Mouse (Mus musculus) cerebellum, adult 11-12 months (tissue): ENCODE results near the gene Hivep2.

ENCODE experiments used
- DNase-seq: peaks from one replicate; pipeline ENCODE4 v3.0.0; 2022

The Hivep2 gene

GRCm38 (mm10) chr10:13973563-13974179 is 7.8 kb downstream of the Hivep2 start:
- DNase-seq: peak; percentile 35

- no peak for DNase-seq
Measured at GRCm38 (mm10) chr10:13974472-13974871, 8.6 kb downstream of the Hivep2 start.

- no peak for DNase-seq
Measured at GRCm38 (mm10) chr10:13975861-13976260, 10.0 kb downstream of the Hivep2 start.

GRCm38 (mm10) chr10:13976267-13976666 is 10.4 kb downstream of the Hivep2 start:
- DNase-seq: no peak

GRCm38 (mm10) chr10:13982271-13982670 is 16.4 kb downstream of the Hivep2 start:
- no peak for DNase-seq

GRCm38 (mm10) chr10:13982769-13983381 is 17.0 kb downstream of the Hivep2 start:
- peak; percentile 70 for DNase-seq

- DNase-seq: no peak
Measured at GRCm38 (mm10) chr10:13983631-13984030, 17.8 kb downstream of the Hivep2 start.

GRCm38 (mm10) chr10:13984233-13984632 is 18.4 kb downstream of the Hivep2 start:
- DNase-seq: no peak

- DNase-seq: no peak
Measured at GRCm38 (mm10) chr10:13986539-13986938, 20.7 kb downstream of the Hivep2 start.

GRCm38 (mm10) chr10:13987336-13987735 is 21.5 kb downstream of the Hivep2 start:
- DNase-seq: no peak

GRCm38 (mm10) chr10:13988280-13988679 is 22.4 kb downstream of the Hivep2 start:
- no peak for DNase-seq

GRCm38 (mm10) chr10:13988757-13989156 is 22.9 kb downstream of the Hivep2 start:
- no peak for DNase-seq

GRCm38 (mm10) chr10:13990842-13991241 is 25.0 kb downstream of the Hivep2 start:
- DNase-seq: no peak

GRCm38 (mm10) chr10:13993411-13993810 is 27.5 kb downstream of the Hivep2 start:
- DNase-seq: no peak

- no peak for DNase-seq
Measured at GRCm38 (mm10) chr10:13997336-13997735, 31.5 kb downstream of the Hivep2 start.

GRCm38 (mm10) chr10:14004769-14005517 is 39.1 kb downstream of the Hivep2 start:
- no peak for DNase-seq

GRCm38 (mm10) chr10:14009721-14010120 is 43.8 kb downstream of the Hivep2 start:
- peak; percentile 33 for DNase-seq

- DNase-seq: no peak
Measured at GRCm38 (mm10) chr10:14016287-14016970, 50.6 kb downstream of the Hivep2 start.

GRCm38 (mm10) chr10:14017338-14017737 is 51.5 kb downstream of the Hivep2 start:
- DNase-seq: no peak

GRCm38 (mm10) chr10:14017822-14018364 is 52.0 kb downstream of the Hivep2 start:
- DNase-seq: peak; percentile 39

GRCm38 (mm10) chr10:14018672-14019071 is 52.8 kb downstream of the Hivep2 start:
- no peak for DNase-seq

- DNase-seq: no peak
Measured at GRCm38 (mm10) chr10:14019198-14019597, 53.3 kb downstream of the Hivep2 start.

GRCm38 (mm10) chr10:14020253-14020652 is 54.4 kb downstream of the Hivep2 start:
- DNase-seq: no peak
